Mouse (Mus musculus) liver, postnatal 0 days (tissue): ENCODE data around the gene Chrm4.

Source experiments
- CTCF ChIP-seq: sonication (generic); IDR thresholded peaks from 2 replicates; pipeline ENCODE4 v1.5.1; 2016; ENCODE audit warnings: antibody characterized with exemption, low read depth
- EP300 ChIP-seq: IDR thresholded peaks from 2 replicates; pipeline ENCODE4 v1.6.1; 2016; ENCODE audit warnings: antibody characterized with exemption, low read depth, mild to moderate bottlenecking

- TF ChIP-seq CTCF, result no peak
- no peak for TF ChIP-seq EP300
These were observed 43.1 kb upstream of the Chrm4 start for GRCm38 (mm10) chr2:91883961-91884360.
